Mouse (Mus musculus) forelimb bud, embryonic 11.5 days (tissue): ENCODE measurements at regions not wholly inside any gene's neighbourhood (a gene's known extent, or its start where the extent isn't known, plus 50 kb on each side); places are given as distances from the start of the nearest gene placed in this dataset.
A peak's percentile ranks its signal among the peaks of the same experiment; 100 is the strongest.

Source experiments
- DNase-seq: peaks from one replicate; pipeline ENCODE4 v3.0.0-alpha.2; 2012; ENCODE audit warnings: low read depth, low spot score

- no peak for DNase-seq
These were observed 50.8 kb upstream of the Rpl10-ps3 start for GRCm38 (mm10) chr9:50395543-50395942.

GRCm38 (mm10) chr9:50396051-50396450 is 51.3 kb upstream of the Rpl10-ps3 start:
- no peak for DNase-seq

DNA sequence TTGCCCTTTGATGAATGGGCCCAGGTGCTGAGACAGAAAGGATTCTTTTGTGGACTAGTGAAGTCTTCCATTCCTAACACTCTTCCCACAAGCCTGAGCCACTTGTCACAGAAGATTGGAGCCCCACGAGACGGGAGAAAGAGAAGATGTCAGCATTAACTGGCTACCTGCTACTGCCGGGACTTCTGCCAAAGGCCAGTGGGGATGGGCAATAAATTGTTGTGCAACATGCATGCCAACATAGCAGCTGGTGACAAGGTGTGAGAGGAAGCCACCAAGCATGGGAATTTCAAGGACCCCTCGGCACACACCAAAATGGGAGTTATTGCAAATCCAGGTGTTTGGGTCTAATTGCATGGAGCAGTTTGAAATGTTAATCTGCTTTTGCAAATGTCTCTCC is 63.6 kb upstream of the Rpl10-ps3 start:
- no peak for DNase-seq

DNA sequence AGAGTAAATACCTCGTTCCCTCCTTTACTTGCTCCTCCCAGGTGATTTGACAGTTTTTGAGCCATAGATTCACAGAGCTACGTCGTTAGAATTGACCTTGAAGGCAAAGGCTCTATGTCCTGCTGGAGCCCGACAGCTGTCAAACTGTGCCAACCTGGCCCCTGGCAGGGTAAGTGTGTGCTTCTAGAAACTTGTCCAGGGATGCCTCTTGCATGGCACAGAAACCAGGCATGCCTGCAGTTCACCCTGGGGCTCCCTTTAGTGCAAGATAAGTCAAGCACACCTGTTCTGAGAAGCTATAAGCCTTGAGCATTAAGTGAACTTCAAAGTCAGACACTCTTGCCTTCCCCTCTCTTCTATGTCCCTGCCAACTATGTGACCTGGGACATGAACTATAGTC is 64.1 kb upstream of the Rpl10-ps3 start:
- no peak for DNase-seq

GRCm38 (mm10) chr9:50412986-50413385 is 68.2 kb upstream of the Rpl10-ps3 start:
- no peak for DNase-seq

- no peak for DNase-seq
These were observed 69.0 kb upstream of the Rpl10-ps3 start for GRCm38 (mm10) chr9:50413514-50414335.

GRCm38 (mm10) chr9:50414796-50415340 is 70.1 kb upstream of the Rpl10-ps3 start:
- DNase-seq, result no peak

GRCm38 (mm10) chr9:50416677-50417076 is 71.9 kb upstream of the Rpl10-ps3 start:
- no peak for DNase-seq

DNA sequence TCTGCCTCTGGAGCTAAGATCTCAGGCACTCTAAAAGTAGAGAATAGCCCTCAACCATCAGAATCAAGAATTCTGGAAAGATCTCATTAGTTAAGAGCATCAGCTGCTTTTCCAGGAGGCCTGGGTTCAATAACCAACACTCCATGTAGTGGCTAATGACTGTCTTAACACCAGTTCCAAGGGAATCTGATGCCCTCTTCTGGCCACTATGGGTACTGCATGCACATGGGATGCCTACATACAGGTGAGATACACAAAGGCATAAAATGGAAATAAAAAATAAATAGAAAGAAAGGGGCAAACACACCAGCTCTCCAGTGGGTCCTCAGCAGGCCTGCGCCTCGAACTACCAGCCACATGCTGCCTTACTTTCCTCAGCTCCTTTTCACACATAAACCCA is 73.3 kb upstream of the Plet1 start:
- peak; percentile 47 for DNase-seq

GRCm38 (mm10) chr9:50421572-50422285 is 72.6 kb upstream of the Plet1 start:
- DNase-seq, result peak; percentile 59

DNA sequence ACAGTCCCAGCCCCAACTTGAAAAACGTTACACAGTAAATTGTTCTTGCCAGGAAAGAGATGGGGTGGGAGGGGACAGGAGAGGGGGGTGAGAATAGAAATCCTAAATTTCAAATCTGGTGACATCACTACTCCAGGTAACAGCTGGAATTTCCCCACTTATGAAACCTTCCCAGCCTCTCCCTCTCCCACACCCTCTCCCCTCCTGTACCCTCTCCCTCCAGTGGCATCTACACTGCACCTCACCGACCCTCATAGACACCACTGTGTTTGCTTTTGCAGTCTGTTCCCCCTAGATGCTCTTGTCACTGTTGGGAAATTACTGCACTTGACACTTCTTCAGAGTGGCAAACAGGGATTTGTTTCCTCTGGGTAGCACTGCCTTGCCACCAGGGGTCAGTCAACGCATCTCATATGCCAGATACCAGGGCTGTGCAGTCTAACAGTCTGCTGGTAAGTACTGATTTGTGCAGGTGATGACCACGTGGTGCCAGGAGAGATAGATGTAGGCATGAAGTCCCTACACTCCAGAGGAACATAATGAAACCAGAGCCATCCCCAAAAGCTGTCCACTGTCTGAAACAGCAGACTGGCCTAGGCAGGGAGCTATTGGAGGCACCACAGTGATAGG is 68.3 kb upstream of the Plet1 start:
- peak; percentile 4 for DNase-seq

DNA sequence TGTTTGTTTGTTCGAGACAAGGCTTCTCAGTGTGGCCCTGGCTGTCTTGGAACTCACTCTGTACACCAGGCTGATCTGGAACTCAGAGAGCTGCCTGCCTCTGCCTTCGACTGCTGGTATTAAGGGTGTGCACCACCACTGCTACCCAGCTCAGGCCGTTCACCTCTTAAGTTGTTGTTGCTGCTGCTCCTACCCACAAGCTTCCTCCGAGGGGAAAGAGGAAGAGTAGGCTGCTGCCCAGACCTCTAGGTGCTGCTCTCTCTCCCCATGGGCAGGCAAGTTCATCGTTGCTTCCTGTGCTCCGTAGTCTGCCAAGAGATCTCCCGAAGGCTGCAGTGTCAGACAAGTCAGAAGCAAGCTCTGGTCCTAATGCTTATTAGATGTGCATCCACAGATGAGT is 64.2 kb upstream of the Plet1 start:
- DNase-seq, result no peak

GRCm38 (mm10) chr9:50433525-50433924 is 60.8 kb upstream of the Plet1 start:
- no peak for DNase-seq

- DNase-seq, result no peak
These were observed 60.3 kb upstream of the Plet1 start for GRCm38 (mm10) chr9:50433978-50434377.

DNA sequence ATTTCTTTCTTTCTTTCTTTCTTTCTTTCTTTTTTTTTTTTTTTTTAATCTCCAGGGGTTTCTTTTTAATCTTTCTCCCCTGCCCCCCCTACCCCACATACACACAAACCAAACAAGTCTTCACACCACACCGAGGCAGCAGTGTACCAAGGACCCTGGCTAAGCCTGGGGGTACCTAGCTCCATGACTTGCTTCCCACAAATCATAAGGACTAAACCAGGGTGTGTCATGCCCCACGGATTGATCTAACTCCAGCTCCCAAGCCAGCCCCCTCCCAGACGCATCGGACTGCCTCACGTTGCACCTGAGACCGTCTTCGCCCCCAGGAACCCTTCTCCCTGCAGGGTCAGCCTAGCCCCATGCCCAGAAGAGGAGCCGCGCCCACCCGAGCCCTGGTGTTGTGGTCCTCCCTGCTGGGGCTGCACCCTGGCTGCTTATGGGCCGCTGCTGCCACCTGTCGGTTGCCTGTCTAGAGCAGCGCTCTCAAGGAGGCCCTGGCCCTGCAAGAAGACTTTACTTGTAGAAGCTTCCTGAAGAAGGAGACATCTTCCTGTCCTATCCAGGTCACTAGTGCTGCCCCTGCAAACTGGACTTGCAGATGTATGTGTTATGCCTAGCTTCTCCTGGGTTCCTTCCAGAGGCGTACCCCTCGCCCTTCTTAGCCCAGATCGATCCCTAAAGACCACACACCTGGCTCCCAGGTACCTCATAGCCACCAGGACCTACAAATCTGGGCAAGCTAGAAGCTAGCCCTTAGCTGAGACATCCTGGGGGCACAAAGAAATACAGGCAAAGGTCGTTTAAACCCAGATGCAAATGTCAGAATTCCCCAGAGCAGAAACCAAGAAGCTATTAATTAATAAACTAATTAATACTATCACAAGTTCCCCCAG is 56.2 kb upstream of the Plet1 start:
- DNase-seq, result peak; percentile 71

DNA sequence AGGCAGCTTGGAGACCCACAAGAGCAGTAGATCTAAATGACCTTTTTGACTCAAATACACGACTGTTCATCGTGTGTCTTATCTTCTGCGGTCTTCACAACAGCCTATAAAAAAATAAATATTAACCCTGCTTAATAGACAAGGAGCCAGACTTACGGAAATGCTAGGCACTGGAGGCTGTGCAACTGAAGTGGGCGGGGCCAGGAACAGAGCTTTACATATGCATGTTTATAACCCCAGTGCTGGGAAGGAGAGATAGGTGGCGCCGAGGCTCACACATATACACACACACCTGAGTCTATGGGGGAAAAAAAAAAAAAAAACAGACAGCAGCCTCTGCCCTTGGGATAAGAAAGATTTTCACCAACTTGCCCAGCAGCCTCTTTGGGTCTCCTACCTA is 55.6 kb upstream of the Plet1 start:
- no peak for DNase-seq

DNA sequence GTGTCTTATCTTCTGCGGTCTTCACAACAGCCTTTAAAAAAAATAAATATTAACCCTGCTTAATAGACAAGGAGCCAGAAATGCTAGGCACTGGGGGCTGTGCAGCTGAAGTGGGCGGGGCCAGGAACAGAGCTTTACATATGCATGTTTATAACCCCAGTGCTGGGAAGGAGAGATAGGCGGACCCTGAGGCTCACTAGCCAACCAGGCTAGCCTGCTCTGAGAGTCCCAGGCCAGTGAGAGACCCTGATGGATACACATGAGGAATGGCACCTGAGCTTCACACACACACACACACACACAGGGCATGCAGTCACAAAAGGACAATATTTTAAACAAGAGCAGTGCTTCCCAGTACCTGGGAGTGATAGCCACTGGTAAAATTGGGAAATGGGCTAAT is 54.1 kb upstream of the Plet1 start:
- DNase-seq, result no peak

DNA sequence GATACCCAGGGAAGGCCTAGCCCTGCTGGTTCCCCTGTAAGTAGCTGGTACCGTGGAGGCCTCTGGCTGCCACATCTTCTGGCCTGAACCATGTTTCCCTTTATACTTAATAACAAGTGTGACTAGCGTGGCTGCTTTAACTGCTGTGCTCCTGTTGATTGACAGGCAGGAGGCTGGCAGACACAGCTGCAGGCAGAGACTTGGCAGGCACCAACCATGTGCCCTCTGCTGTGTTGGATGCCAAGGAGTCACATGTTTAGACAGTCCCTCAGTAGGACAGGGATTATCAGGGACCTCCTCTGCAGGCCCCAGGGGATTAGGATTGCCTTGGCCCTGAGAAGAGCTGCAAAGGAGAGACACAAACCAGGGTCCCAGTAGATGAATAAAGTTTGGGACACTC is 53.6 kb upstream of the Plet1 start:
- no peak for DNase-seq

DNA sequence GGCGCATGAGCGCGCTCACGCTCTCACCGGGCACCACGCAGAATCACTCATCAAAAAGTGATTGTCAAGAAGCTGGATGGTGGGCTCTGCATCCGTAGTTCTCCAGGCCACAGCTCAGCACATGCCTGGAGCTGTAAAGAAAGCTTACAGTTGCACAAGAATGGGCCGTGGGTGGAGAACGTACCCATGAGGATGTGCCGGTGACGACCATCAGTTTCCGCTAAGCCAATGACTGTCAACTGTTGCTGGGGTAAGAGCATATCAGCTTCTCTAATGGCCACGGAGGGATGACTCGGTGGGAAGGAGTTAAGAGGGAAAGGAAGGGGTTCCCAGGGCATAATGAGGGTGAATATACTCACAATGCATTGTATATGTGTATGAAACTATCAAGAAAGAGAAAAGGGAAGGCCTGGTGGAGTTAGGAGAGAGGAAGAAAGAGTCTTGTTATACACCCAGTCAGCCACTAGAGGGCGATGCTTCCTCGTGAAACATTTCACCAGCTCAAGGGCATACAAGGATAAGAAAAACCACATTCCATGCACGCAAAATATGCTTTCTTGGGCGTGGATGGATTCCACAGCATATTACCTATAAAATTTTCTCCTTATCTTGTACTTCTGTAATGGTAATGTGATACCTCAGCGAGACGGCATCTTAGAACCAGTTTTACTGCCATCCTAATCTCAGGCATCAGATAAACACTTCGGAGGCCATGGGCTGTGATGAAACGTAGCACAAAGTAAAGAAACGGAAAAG is 50.4 kb upstream of the Plet1 start:
- peak; percentile 78 for DNase-seq
